Mouse (Mus musculus): Measurements from ENCODE around the gene Ccdc187.

The Ccdc187 gene

DNA sequence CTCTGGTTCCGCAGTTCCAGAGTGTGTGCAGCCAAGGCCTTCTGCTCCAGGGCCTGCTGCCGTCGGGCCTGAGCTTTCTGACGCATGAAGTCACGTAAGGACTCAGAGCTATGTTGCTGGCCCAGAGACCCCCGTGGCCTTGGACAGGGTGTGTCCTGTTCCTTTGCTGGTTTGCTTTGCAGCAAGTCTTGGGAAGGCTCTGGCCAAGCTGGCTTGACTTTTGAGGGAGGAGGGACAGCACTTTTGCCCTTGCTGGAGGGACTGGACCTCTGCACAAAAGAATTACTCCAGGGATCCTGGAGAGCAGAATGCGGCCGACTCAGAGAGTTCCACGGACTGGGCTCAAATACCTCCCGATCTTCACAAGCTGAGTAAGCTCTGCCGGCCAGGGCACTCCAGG lies 13.8 kb downstream of the Ccdc187 start:
- DNase-seq (ENCODE audit: low read depth, low spot score), result no peak

- DNase-seq (ENCODE audit: low read depth, low spot score), result no peak
These were observed 14.6 kb downstream of the Ccdc187 start for GRCm38 (mm10) chr2:26279712-26280111.

DNA sequence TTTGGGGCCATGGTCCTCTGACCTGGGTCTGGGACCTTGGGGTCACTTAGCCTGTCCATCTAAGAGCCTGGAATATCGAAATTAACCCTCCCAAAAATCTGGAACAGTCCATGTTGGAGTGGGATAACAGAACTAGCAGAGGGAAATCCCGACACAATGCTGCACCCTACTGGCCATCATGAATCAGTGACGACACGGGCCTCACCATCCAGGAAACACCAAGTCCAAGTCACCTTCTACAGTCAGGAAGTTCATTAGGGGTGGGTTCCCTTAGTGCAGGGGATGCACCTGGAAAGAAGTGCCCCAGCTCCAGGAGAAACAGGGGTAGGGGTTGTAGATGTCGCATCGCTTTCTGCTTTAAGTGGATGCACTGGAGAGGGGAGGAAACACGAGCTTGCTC lies 20.7 kb downstream of the Ccdc187 start:
- peak; percentile 57 for DNase-seq (ENCODE audit: low read depth, low spot score)

DNA sequence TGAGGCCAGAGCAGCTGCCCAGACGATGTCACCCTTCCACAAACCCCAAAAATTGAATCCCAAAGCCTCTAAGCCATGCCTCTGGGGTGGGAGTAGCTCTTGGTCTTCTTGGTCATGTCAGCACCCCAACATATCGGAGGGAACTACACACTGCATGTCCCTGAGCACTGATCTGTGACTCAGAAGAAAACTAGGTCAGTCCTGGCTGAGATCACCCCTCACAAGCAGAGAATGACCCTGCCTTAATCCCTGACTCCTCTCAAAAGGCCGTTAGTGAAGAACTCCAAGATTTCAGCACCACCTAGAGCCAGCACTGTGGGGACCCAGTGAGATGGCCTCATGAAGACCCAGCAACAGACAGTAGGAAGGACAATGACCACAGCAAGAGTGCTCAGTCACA lies 26.1 kb downstream of the Ccdc187 start:
- no peak for DNase-seq (ENCODE audit: low read depth, low spot score)

- no peak for DNase-seq (ENCODE audit: low read depth, low spot score)
These were observed 28.2 kb downstream of the Ccdc187 start for GRCm38 (mm10) chr2:26266066-26266742.

DNA sequence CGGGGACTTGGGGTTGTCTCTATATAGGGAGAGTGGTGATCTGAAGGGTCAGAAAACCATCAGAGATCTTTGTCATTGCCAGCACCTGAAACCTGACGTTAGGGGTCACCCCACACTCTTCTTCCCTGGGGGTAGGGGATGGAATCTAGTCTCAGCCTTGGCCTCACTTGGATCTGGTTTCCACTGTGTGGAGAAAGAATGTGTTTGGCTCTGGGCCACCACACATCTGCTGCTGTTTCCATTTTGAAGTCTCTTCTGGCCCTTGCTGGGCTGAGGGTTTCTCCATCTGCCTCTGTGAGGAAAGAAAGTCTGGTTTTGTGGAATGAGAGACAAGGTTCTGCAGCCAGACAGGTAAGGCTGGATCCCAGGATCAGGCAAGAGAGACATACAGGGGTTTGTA lies 29.3 kb downstream of the Ccdc187 start:
- DNase-seq (ENCODE audit: low read depth, low spot score), result no peak

DNA sequence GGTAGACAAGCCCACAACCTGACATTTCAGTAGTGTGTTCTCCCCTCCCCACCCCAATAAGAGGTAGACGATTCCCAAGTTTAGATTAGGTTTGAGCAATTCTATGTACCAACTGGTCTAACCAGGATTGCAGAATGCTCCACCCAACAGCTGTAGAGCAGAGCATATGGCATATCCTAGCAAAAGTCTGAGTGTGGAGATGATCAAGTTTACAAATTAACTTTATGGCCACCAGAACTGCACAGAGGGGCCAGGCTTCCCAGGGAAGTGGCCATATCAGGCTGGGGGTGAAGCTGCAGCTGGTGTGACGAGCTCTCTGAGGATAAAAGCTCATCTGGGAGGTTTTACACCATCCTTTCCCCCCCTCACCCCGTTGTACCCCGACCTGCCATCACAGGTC lies 29.7 kb downstream of the Ccdc187 start:
- DNase-seq (ENCODE audit: low read depth, low spot score), result no peak

GRCm38 (mm10) chr2:26257315-26258096 lies 36.9 kb downstream of the Ccdc187 start:
- no peak for DNase-seq (ENCODE audit: low read depth, low spot score)

GRCm38 (mm10) chr2:26254816-26255215 lies 39.5 kb downstream of the Ccdc187 start:
- DNase-seq (ENCODE audit: low read depth, low spot score), result no peak

DNA sequence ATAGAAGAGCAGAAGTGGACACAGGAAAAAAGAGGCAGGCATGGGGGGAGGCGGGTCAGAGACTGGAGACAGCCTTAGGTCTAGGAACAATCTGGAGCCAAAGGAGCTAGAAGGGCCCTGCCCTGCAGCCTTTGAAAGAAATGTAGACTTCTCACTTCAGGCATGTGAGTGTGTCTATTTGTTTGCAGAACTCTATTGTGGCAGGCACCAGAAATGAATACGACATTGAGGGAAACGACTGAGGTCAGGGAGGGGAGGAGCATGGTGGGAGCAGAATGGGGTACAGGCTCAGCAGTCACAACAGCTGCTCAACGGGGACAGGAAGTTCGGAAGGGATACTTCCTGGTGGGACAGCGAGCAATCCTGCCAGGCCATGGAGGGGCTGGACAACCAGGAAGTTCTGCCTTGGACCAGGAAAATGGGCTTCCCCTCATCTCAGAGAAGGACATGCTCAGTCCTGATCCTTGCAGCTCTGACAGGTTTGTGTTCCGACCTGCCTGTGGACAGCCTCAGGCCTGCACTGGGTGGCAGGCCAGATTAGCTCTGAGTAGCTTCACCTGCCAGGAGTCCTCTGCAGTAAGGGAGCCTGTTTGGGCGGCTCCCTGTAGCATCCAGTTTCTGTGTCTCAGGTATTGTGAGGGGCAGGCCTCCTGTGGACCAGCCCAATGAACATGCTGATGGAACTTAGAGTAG lies 41.7 kb downstream of the Ccdc187 start:
- DNase-seq (ENCODE audit: low read depth, low spot score), result no peak

DNA sequence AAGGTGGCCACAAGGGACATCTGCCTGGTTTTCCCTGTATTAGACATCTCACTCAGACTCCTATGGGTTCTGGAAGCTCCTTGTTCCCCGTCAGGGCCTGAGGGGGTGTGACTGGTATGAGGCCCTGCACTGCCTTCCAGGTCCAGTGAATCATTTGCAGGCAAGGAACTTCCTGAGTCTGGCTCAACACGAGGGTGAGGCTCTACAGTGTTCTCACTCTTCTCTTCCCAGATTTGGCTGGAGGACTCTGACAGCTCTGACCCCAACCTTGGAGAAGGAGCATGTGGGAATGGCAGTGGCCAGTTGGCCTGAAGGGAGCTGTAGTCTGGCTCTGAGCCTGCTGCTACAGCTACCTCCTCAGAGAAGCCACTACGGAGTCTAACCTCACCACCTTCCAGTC lies 46.8 kb downstream of the Ccdc187 start:
- no peak for DNase-seq (ENCODE audit: low read depth, low spot score)

- DNase-seq (ENCODE audit: low read depth, low spot score), result no peak
These were observed 53.5 kb downstream of the Ccdc187 start for GRCm38 (mm10) chr2:26240841-26241240.

- no peak for DNase-seq (ENCODE audit: low read depth, low spot score)
These were observed 54.0 kb downstream of the Ccdc187 start for GRCm38 (mm10) chr2:26240330-26240729.

DNA sequence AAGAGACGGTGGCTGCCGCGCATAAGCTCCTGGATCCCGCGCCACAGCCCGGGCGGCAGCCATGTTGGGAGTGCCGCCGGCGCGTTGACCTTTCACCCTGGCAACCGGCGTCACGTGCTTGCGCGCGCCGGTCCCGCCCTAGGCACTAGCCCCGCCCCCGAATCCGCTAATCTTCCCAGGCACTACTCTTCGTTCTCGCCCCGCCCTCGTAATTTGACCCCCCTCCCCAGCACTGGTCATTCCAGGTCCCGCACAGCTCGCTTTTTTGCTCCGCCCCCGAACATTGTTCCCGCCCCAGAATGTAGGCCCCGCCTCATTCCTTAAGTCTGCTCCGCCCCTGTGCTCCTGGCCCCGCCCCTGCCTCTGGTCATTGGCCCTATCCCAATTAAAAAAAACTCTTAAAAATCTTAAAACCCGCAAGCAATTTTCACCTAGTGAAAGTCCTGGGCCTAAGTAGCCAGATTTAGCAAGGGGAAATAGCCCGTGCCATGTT lies 57.0 kb downstream of the Ccdc187 start, which contains the start of gene Qsox2:
Gene Qsox2 (minus strand): TSS at position 236 of the 493 bp plus-strand sequence.
- peak; percentile 94 for DNase-seq (ENCODE audit: low read depth, low spot score)

DNA sequence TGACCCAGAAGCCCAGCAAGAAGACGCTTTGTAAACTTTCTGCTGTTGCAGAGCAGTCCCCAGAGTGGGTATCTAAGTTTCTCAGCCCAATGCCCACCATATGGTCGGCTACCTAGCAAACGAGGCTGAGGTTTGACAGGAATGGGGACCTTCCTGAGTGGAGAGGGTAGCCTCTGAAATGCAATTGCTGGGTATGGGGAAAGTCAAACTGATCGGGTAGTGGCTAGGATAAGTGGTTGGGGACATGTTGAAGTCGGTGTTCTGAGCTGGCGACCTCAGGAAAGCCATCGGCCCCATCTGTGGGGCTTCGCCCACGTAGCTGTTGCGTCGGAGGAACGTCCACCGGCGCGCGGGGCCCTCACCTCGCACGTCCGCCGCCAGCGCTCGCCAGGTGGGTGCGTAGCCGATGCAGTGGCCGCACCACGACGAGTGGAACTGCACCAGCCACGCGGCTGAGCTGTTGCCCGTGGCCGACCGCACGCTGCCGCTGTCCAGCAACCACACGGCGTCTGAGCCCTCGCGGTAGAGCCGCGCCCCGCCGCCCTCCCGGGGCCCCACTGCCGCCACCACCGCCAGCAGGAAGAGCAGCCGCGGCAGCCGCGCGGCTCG lies 57.6 kb downstream of the Ccdc187 start:
- DNase-seq (ENCODE audit: low read depth, low spot score), result no peak

- no peak for DNase-seq (ENCODE audit: low read depth, low spot score)
These were observed 59.6 kb downstream of the Ccdc187 start for GRCm38 (mm10) chr2:26234771-26235170.

DNA sequence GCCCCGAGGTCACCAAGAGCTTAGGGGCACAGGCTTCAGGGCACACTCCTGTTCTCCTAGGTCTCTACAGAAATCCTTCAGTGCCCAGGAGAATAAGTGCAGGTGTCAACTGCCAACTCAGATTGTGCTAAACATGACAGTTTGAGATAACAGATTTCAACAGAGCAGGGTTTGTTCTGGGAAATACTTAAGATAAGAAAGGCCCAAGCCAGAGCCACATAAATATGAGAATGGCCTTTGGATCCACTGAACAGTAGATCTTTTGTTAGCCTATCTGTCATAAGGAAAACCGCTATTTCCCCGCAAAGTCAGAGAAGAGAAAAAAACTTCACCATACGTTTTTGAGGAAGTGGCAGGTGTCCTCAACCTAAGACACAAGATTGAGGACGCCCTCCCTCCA lies 60.1 kb downstream of the Ccdc187 start:
- no peak for DNase-seq (ENCODE audit: low read depth, low spot score)

DNA sequence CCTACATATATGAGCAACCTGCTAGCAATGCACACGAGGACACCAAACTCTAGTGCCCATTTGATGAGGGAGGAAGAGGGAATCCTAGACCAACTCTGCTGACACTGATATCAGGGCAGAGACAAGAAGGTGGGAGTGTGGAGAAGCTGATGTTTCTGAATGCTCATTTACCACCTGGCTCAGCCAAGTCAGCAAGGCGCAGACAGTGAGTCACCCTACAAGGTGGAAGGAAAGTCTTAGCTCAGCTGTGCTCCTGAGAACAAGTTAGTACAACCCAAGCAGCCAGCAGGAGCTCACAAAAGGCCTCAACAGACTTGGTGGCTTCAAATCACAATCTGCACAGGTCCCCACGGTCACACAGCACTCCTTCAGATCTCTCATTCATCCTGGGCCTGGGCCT lies 63.0 kb downstream of the Ccdc187 start:
- DNase-seq (ENCODE audit: low read depth, low spot score), result no peak

DNA sequence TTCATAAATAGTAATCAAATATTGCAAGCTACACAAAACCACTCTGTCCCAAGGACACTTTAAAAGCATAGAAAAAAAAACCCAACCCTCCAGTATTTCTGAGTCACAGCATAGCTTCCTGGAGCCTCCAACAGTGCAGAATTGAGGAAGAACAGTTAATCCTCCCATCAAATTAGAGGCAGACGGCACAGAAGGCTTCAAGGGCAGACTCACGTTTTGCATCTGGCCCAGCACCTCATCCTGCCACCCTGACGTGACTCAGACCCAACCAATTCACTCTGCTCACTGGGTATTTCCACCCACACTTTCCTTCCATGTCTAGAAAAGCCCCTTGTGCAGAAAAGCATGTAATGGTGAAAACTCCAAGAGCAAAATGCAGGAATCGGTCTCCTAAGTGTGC lies 64.1 kb downstream of the Ccdc187 start:
- DNase-seq (ENCODE audit: low read depth, low spot score), result no peak

DNA sequence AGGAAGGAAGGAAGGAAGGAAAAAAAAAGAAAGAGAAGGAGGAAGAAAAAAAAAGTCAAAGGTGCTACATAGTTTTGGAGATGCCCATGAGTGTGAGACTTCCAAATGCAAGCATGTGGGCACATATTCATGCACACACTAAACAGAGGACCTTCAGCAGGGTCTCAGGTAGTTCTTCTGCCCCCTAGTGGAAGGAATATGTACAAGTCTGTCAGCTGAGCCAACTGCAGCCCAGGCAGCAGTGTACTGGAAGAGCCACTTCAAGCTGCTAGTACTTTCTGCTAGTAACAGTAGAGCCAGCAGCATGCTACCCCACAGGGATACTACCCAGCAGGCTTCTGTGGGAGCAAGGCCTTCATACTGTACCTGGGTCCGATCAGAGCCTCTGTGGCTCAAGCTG lies 66.6 kb downstream of the Ccdc187 start:
- peak; percentile 49 for DNase-seq (ENCODE audit: low read depth, low spot score)

DNA sequence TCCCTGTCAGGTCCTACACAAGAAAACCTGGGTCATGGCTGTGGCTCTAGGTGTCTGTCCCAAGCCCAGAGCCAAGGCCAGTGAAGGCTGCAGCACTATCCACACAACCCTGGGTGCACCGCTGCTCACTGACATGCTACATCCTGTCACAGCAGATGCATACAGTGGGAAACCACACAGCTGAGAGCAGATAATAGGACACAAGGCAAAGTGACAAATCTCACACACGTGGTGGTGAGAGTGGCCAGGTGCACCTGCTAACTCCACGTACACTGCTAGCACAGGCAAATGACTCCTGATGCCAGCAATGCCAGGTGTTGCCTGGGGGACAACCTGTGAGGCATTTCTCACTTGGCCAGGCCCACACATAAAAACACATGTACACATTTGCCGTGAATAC lies 69.1 kb downstream of the Ccdc187 start:
- no peak for DNase-seq (ENCODE audit: low read depth, low spot score)

DNA sequence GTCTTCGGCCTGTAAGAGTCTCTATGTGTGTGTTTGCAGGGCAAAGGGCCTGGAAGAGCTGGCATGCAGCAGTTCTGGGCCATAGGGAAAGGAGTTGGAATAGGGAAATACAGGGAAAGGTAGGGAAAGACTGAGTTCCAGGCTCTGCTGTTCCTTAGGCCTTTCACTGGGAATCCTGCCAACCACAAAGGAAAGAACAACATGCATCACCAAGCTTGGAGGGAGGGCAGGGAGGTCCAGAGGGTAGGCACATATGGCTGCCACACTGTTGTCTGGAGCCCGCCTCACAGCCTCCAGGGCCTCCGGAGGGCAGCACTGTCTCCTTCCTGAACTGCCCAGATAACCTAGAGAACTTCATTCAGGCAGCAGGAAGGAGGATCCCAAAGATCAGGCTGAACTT lies 70.4 kb downstream of the Ccdc187 start:
- no peak for DNase-seq (ENCODE audit: low read depth, low spot score)
